8 mouse cellular contexts compared by ENCODE assay signal in the genomic region with DNA sequence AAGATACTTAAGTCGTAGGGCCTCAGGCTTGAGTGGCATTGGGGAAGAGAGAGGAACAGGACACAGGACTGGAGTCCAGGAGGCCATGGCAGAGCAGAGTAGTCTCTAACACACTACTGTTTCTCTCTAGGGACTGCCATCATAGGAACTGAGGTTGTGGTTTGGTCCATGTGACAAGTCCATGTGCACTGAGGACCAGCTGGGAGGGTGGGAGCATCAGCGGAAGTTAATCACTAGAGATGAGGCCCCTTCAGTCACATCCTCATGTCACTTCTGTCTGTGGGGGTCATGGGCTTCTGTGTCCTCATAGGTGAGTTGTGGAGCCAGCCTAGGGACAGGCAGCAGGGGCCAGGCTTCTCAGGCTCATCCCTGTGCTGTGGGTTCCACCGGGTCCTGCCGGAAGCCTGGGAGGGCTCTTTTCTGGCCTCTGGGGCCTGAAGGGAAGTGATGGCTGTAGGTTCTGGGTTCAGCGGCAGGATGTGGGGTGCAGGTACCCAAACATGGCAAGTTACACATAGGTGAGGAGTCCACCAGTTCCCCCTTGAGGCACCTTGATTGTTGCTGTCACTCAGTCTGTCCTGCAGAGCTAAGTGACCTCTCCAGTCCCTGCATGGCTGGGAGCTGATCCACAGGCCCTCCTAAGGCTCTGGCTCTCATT. TPM values are rescaled to one million over a fixed set of nuclear protein-coding genes. Genes with fewer than 3 reads are reported as not detected.
DNase-seq lines count a peak whose midpoint lies in the region; ATAC-seq and TF ChIP-seq lines count a peak whose summit lies in the region.

No protein-coding gene starts in this region.

- 82% methylated on average over 5 of the region's 5 CpGs for WGBS in forebrain, embryonic 14.5 days
- 89% methylated on average over 5 of the region's 5 CpGs for WGBS in forebrain, embryonic 11.5 days
- 91% methylated on average over 5 of the region's 5 CpGs for WGBS in midbrain, embryonic 10.5 days
- 79% methylated on average over 5 of the region's 5 CpGs for WGBS in midbrain, postnatal 0 days

- H3K27me3 ChIP-seq in forebrain, embryonic 14.5 days (replicated peaks; ENCODE audit: control insufficient read depth, insufficient read depth, low read length), result no peaks in the 10 kb centered on the region
- no peaks in the 10 kb centered on the region for H3K27me3 ChIP-seq in forebrain, embryonic 11.5 days (ENCODE audit: control insufficient read depth, insufficient read depth, low read length)
- H3K27me3 ChIP-seq in midbrain, embryonic 10.5 days (ENCODE audit: low read depth, poor library complexity, severe bottlenecking), result no peaks in the 10 kb centered on the region
- H3K27me3 ChIP-seq in midbrain, postnatal 0 days (ENCODE audit: insufficient read depth, low read length), result no peaks in the 10 kb centered on the region

- no peaks in the 10 kb centered on the region for H3K9me3 ChIP-seq in forebrain, embryonic 14.5 days (replicated peaks; ENCODE audit: control insufficient read depth, low read length)
- H3K9me3 ChIP-seq in forebrain, embryonic 11.5 days (ENCODE audit: control insufficient read depth, low read length), result no peaks in the 10 kb centered on the region
- no peaks in the 10 kb centered on the region for H3K9me3 ChIP-seq in midbrain, embryonic 10.5 days (replicated peaks)
- H3K9me3 ChIP-seq in midbrain, postnatal 0 days (ENCODE audit: low read length), result no peaks in the 10 kb centered on the region

- no peak for DNase-seq in forebrain, embryonic 14.5 days (ENCODE audit: low spot score)
- no peak for DNase-seq in forebrain, embryonic 11.5 days (ENCODE audit: low spot score)
- DNase-seq in midbrain, embryonic 10.5 days (ENCODE audit: low spot score), result no peak
- no peak for DNase-seq in midbrain, postnatal 0 days (ENCODE audit: low spot score)
- DNase-seq in induced T-regulatory cell, adult 2 months (ENCODE audit: low read depth), result peak; percentile 45
- DNase-seq in naive thymus-derived CD4-positive, alpha-beta T cell, adult 2 months (ENCODE audit: low read depth), result peak; percentile 47
- DNase-seq in left cerebral cortex, adult 9 months (ENCODE audit: low spot score in 2 of 2), result no peak
- no peak for DNase-seq in lung, postnatal 14 days

- H3K27ac ChIP-seq in forebrain, embryonic 14.5 days (ENCODE audit: low read depth, low read length), result no peak overlapping the region
- no peak overlapping the region for H3K27ac ChIP-seq in forebrain, embryonic 11.5 days (ENCODE audit: low read depth, low read length)
- no peak overlapping the region for H3K27ac ChIP-seq in midbrain, embryonic 10.5 days (replicated peaks)
- no peak overlapping the region; the same call in 1 of the 2 replicates for H3K27ac ChIP-seq in midbrain, postnatal 0 days (ENCODE audit: low read depth, low read length)

- H3K4me3 ChIP-seq in forebrain, embryonic 14.5 days (ENCODE audit: low read depth, low read length), result no peak overlapping the region
- no peak overlapping the region for H3K4me3 ChIP-seq in forebrain, embryonic 11.5 days (ENCODE audit: low read depth, low read length)
- peak overlapping the region; percentile 14; the same call in 1 of the 2 replicates for H3K4me3 ChIP-seq in midbrain, embryonic 10.5 days
- H3K4me3 ChIP-seq in midbrain, postnatal 0 days (ENCODE audit: low read depth, low read length), result no peak overlapping the region

- no peak for ATAC-seq in forebrain, embryonic 14.5 days
- no peak for ATAC-seq in forebrain, embryonic 11.5 days (replicated peaks; ENCODE audit: low FRiP score)
- no peak for ATAC-seq in midbrain, postnatal 0 days (ENCODE audit: low FRiP score)

- no peak overlapping the region for H3K4me2 ChIP-seq in forebrain, embryonic 14.5 days (ENCODE audit: low read length)
- no peak overlapping the region for H3K4me2 ChIP-seq in forebrain, embryonic 11.5 days (ENCODE audit: low read depth, low read length, severe bottlenecking)
- H3K4me2 ChIP-seq in midbrain, postnatal 0 days (ENCODE audit: low read depth, low read length, poor library complexity, severe bottlenecking), result no peak overlapping the region

- TF ChIP-seq CTCF in midbrain, postnatal 0 days (IDR thresholded peaks at IDR 0.05), result no peak

- H3K36me3 ChIP-seq in forebrain, embryonic 14.5 days (ENCODE audit: control insufficient read depth, insufficient read depth, low read length), result peaks cover 49% of the 10 kb centered on the region
- no peaks in the 10 kb centered on the region; the same call in 1 of the 2 replicates for H3K36me3 ChIP-seq in forebrain, embryonic 11.5 days (ENCODE audit: control insufficient read depth, insufficient read depth, low read length)
- peaks cover 86% of the 10 kb centered on the region for H3K36me3 ChIP-seq in midbrain, embryonic 10.5 days
- peaks cover 22% of the 10 kb centered on the region for H3K36me3 ChIP-seq in midbrain, postnatal 0 days (ENCODE audit: insufficient read depth, low read length)

- peaks cover 17% of the 10 kb centered on the region for H3K4me1 ChIP-seq in forebrain, embryonic 14.5 days (ENCODE audit: control insufficient read depth, insufficient read depth, low read length)
- peaks cover 15% of the 10 kb centered on the region for H3K4me1 ChIP-seq in forebrain, embryonic 11.5 days (replicated peaks; ENCODE audit: control insufficient read depth, insufficient read depth, low read length)
- peaks cover 53% of the 10 kb centered on the region for H3K4me1 ChIP-seq in midbrain, embryonic 10.5 days
- H3K4me1 ChIP-seq in midbrain, postnatal 0 days (ENCODE audit: insufficient read depth, low read length), result peaks cover 13% of the 10 kb centered on the region

- H3K9ac ChIP-seq in forebrain, embryonic 14.5 days (ENCODE audit: low read length), result 0 out of 2 replicates have a peak overlapping the region, but pooled peaks have one; percentile 3
- H3K9ac ChIP-seq in forebrain, embryonic 11.5 days (ENCODE audit: low read length), result no peak overlapping the region
- no peak overlapping the region for H3K9ac ChIP-seq in midbrain, postnatal 0 days (replicated peaks; ENCODE audit: low read length, poor library complexity, severe bottlenecking)

RNA-seq across cellular contexts. Expression of a gene that starts 10.0 kb away (rescaled TPM):
- 44.5 and 46.0 TPM in 2 replicates for polyA plus RNA-seq in forebrain, embryonic 14.5 days (2014; fragmentation: Nextera tagmentation; extraction: Ambion mirVana)
- 53.2 and 55.4 TPM in 2 replicates for polyA plus RNA-seq in forebrain, embryonic 11.5 days (2014; fragmentation: Nextera tagmentation; extraction: Ambion mirVana)
- 43.7 and 50.6 TPM in 2 replicates for polyA plus RNA-seq in midbrain, embryonic 10.5 days (2016; fragmentation: Nextera tagmentation; extraction: Ambion mirVana)
- 107 and 109 TPM in 2 replicates for total RNA-seq in midbrain, postnatal 0 days (2014; rRNA removed)
- polyA plus RNA-seq in midbrain, postnatal 0 days (2015; fragmentation: Nextera tagmentation; extraction: Ambion mirVana), result 34.2 and 34.5 TPM in 2 replicates

RNA-seq across cellular contexts. Expression of a gene that starts 10.5 kb away (rescaled TPM):
- 18.7 and 21.0 TPM in 2 replicates for polyA plus RNA-seq in forebrain, embryonic 14.5 days (2014; fragmentation: Nextera tagmentation; extraction: Ambion mirVana)
- polyA plus RNA-seq in forebrain, embryonic 11.5 days (2014; fragmentation: Nextera tagmentation; extraction: Ambion mirVana), result 20.4 and 24.1 TPM in 2 replicates
- 32.5 and 35.5 TPM in 2 replicates for polyA plus RNA-seq in midbrain, embryonic 10.5 days (2016; fragmentation: Nextera tagmentation; extraction: Ambion mirVana)
- 12.5 and 14.3 TPM in 2 replicates for total RNA-seq in midbrain, postnatal 0 days (2014; rRNA removed)
- 16.8 and 19.6 TPM in 2 replicates for polyA plus RNA-seq in midbrain, postnatal 0 days (2015; fragmentation: Nextera tagmentation; extraction: Ambion mirVana)

RNA-seq across cellular contexts. Expression of a gene that starts 20.9 kb away (rescaled TPM):
- 694 and 922 TPM in 2 replicates for polyA plus RNA-seq in forebrain, embryonic 14.5 days (2014; fragmentation: Nextera tagmentation; extraction: Ambion mirVana)
- polyA plus RNA-seq in forebrain, embryonic 11.5 days (2014; fragmentation: Nextera tagmentation; extraction: Ambion mirVana), result 858 and 895 TPM in 2 replicates
- 889 and 1,053 TPM in 2 replicates for polyA plus RNA-seq in midbrain, embryonic 10.5 days (2016; fragmentation: Nextera tagmentation; extraction: Ambion mirVana)
- total RNA-seq in midbrain, postnatal 0 days (2014; rRNA removed), result 971 and 1,162 TPM in 2 replicates
- 633 and 645 TPM in 2 replicates for polyA plus RNA-seq in midbrain, postnatal 0 days (2015; fragmentation: Nextera tagmentation; extraction: Ambion mirVana)

RNA-seq across cellular contexts. Expression of a gene that starts 22.4 kb away (rescaled TPM):
- polyA plus RNA-seq in forebrain, embryonic 14.5 days (2014; fragmentation: Nextera tagmentation; extraction: Ambion mirVana), result 269 and 351 TPM in 2 replicates
- 219 and 265 TPM in 2 replicates for polyA plus RNA-seq in forebrain, embryonic 11.5 days (2014; fragmentation: Nextera tagmentation; extraction: Ambion mirVana)
- 288 and 314 TPM in 2 replicates for polyA plus RNA-seq in midbrain, embryonic 10.5 days (2016; fragmentation: Nextera tagmentation; extraction: Ambion mirVana)
- 193 and 201 TPM in 2 replicates for total RNA-seq in midbrain, postnatal 0 days (2014; rRNA removed)
- 358 and 388 TPM in 2 replicates for polyA plus RNA-seq in midbrain, postnatal 0 days (2015; fragmentation: Nextera tagmentation; extraction: Ambion mirVana)

RNA-seq across cellular contexts. Expression of a gene that starts 24.5 kb away (rescaled TPM):
- polyA plus RNA-seq in forebrain, embryonic 14.5 days (2014; fragmentation: Nextera tagmentation; extraction: Ambion mirVana), result 154 and 213 TPM in 2 replicates
- 75.5 and 77.7 TPM in 2 replicates for polyA plus RNA-seq in forebrain, embryonic 11.5 days (2014; fragmentation: Nextera tagmentation; extraction: Ambion mirVana)
- polyA plus RNA-seq in midbrain, embryonic 10.5 days (2016; fragmentation: Nextera tagmentation; extraction: Ambion mirVana), result 28.3 and 61.6 TPM in 2 replicates
- 370 and 395 TPM in 2 replicates for total RNA-seq in midbrain, postnatal 0 days (2014; rRNA removed)
- polyA plus RNA-seq in midbrain, postnatal 0 days (2015; fragmentation: Nextera tagmentation; extraction: Ambion mirVana), result 95.3 and 110 TPM in 2 replicates

Comparison
In these comparisons a context has a peak if more than half of its experiments do, and no peak if none do; other contexts are left out.
1. DNase-seq: peak in induced T-regulatory cell, adult 2 months (single experiment) and naive thymus-derived CD4-positive, alpha-beta T cell, adult 2 months (single experiment); none in forebrain, embryonic 14.5 days (single experiment), forebrain, embryonic 11.5 days (single experiment), midbrain, embryonic 10.5 days (single experiment), midbrain, postnatal 0 days (single experiment), left cerebral cortex, adult 9 months (0 of 2) and lung, postnatal 14 days (single experiment).